Mouse (Mus musculus): ENCODE data around the gene Tcf23. TPM values are rescaled to one million over a fixed set of nuclear protein-coding genes. Genes with fewer than 3 reads are reported as not detected.
"Not testable (repeated sequence)": the region's sequence is repeated elsewhere in the genome, so short reads cannot be mapped to it uniquely, and the experiment has no call there.

Tcf23 gene
- polyA plus RNA-seq, 1 experiment from 2014 or later: 0.02 TPM

DNA sequence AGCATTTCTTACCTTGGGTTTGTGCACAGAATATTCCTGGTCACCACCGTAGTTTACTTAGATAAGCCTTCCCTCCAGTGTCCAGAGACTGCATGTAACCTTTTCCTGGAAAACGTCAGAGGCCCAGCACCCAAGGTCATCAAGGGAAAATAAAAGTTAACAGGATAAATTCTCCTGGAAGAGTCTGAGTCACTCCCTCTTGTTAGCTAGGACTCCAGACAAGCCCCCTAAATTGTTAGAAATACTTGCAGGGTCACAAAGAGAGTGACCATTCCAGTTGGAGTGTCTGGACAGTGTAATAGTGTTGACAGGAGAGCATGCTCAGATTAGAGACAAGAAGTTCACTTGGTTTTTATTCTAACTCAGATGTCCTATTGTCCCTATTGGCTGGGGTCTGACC lies 47.5 kb downstream of the Tcf23 start:
- H3K9me3 ChIP-seq (replicated peaks): no peaks in the 10 kb centered on the region
- no peak for DNase-seq (ENCODE audit: low spot score)
- H3K4me3 ChIP-seq: no peak overlapping the region
- H3K27me3 ChIP-seq (ENCODE audit: low read depth, poor library complexity, severe bottlenecking): no peaks in the 10 kb centered on the region
- H3K4me1 ChIP-seq: no peaks in the 10 kb centered on the region; the same call in 1 of the 2 replicates
- 79% methylated on average over 2 of the region's 2 CpGs for WGBS
- no peaks in the 10 kb centered on the region for H3K36me3 ChIP-seq
- H3K27ac ChIP-seq (replicated peaks): no peak overlapping the region

DNA sequence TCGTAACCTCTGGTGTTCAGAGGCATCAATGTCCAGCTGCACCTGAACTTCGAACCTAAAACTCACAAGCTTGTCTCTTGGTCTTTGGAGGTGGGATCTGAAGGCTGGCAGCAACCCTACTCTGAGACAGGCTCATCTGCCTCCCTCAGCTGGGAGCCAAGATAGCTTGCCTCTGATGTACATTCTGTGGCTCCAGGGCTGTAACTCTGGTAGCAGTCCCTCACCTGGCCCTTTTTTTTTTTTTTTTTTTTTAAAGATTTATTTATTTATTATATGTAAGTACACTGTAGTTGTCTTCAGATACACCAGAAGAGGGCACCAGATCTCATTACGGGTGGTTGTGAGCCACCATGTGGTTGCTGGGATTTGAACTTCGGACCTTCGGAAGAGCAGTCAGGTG lies 53.3 kb downstream of the Tcf23 start:
- 76% methylated on average over 5 of the region's 5 CpGs for WGBS
- not testable (repeated sequence) for H3K27ac ChIP-seq (replicated peaks); H3K9me3 ChIP-seq (replicated peaks); H3K4me3 ChIP-seq; DNase-seq (ENCODE audit: low spot score); H3K36me3 ChIP-seq; H3K27me3 ChIP-seq (ENCODE audit: low read depth, poor library complexity, severe bottlenecking)
- H3K4me1 ChIP-seq: peaks cover 19% of the 10 kb centered on the region

DNA sequence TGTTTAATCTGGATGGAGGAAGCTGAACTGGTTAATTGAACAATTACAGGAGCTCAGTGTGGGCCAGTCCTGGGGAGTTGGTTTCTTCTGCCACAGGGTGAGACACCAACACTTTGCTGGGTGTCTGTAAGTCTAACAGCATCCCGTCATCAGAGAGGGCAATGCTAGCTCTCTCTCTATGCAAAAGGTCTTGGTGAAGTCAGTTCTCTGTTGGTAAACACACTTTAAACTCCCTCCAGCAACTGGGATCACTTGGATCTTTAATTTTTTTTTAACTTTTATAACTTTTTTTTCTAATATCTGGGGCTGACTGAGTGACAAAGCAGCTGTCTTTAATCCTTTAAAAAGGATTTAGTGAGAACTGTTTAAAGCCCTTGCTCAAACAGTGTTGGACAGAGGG lies 54.2 kb downstream of the Tcf23 start:
- DNase-seq (ENCODE audit: low spot score): no peak
- H3K36me3 ChIP-seq: no peaks in the 10 kb centered on the region
- H3K9me3 ChIP-seq (replicated peaks): no peaks in the 10 kb centered on the region
- WGBS: 29% methylated on average over 1 of the region's 1 CpGs
- H3K4me3 ChIP-seq: no peak overlapping the region
- no peaks in the 10 kb centered on the region for H3K27me3 ChIP-seq (ENCODE audit: low read depth, poor library complexity, severe bottlenecking)
- peak overlapping the region; percentile 57 for H3K27ac ChIP-seq (replicated peaks)
- H3K4me1 ChIP-seq: peaks cover 19% of the 10 kb centered on the region

DNA sequence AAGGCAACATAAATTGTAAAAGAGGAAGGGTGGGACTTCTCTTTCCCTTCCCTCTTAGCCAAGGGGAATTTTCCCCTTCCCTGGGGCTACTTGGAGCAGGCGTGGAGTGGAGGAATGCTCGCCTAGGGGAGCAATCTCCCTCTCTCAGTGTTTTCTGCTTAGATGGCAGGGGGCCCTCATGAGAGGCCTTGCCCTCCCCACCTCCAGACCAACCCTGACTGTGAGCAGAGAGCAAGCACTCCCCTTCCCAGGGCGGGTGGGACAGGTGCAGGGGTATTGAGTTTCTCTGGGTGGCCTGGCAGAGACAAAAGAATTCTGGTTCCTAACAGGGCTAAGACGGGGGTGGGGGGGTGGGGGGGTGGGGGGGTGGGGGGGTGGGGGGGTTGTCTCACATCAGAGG lies 54.8 kb downstream of the Tcf23 start:
- Histone ChIP-seq H3K4me3 (no peak overlapping the region), H3K27ac (replicated peaks) (peak overlapping the region; percentile 73; the same call in 1 of the 2 replicates), H3K27me3 (ENCODE audit: low read depth, poor library complexity, severe bottlenecking) (no peaks in the 10 kb centered on the region), H3K36me3 (no peaks in the 10 kb centered on the region), H3K9me3 (replicated peaks) (no peaks in the 10 kb centered on the region), H3K4me1 (peaks cover 19% of the 10 kb centered on the region)
- DNase-seq (ENCODE audit: low spot score): peak; percentile 22
- WGBS: 10% methylated on average over 3 of the region's 4 CpGs

DNA sequence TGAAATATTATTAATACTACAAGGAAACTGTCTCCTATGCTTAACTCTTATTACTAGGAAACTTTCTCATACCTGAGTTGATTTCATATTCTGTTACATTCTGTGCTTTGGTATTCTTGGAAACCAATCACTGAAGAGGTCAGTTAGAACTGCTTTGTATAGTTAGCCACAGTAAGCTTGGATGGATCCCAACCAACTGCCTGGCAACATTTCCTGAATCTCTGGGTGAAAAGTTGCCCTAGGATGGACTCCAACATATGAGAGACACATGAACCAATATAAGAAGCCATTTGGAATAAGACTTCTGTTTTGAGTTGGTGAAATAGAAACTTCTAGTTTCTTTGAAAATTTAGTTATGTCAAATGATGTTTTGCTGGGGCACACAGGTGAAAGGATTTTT lies 56.2 kb downstream of the Tcf23 start:
- peaks cover 19% of the 10 kb centered on the region for H3K4me1 ChIP-seq
- H3K9me3 ChIP-seq (replicated peaks): no peaks in the 10 kb centered on the region
- no peak overlapping the region for H3K4me3 ChIP-seq
- no peaks in the 10 kb centered on the region for H3K36me3 ChIP-seq
- no peaks in the 10 kb centered on the region for H3K27me3 ChIP-seq (ENCODE audit: low read depth, poor library complexity, severe bottlenecking)
- DNase-seq (ENCODE audit: low spot score): no peak
- no peak overlapping the region for H3K27ac ChIP-seq (replicated peaks)

Other genes starting within 250 kb of the Tcf23 start
- gene Mapre3, start 154.0 kb upstream of the Tcf23 start, polyA plus RNA-seq (2016; fragmentation: Nextera tagmentation; extraction: Ambion mirVana): 22.9 and 38.2 TPM in 2 replicates
- 63.3 and 63.6 TPM in 2 replicates for gene Tmem214, start 100.7 kb upstream of the Tcf23 start, polyA plus RNA-seq (2016; fragmentation: Nextera tagmentation; extraction: Ambion mirVana)
- 17.4 and 20.1 TPM in 2 replicates for gene Agbl5, start 80.0 kb upstream of the Tcf23 start, polyA plus RNA-seq (2016; fragmentation: Nextera tagmentation; extraction: Ambion mirVana)
- 380 and 415 TPM in 2 replicates for gene Ost4, start 60.9 kb upstream of the Tcf23 start, polyA plus RNA-seq (2016; fragmentation: Nextera tagmentation; extraction: Ambion mirVana)
- 61.8 and 67.4 TPM in 2 replicates for gene Emilin1, start 55.3 kb upstream of the Tcf23 start, polyA plus RNA-seq (2016; fragmentation: Nextera tagmentation; extraction: Ambion mirVana)
- 7.5 and 9.7 TPM in 2 replicates for gene Khk, start 47.2 kb upstream of the Tcf23 start, polyA plus RNA-seq (2016; fragmentation: Nextera tagmentation; extraction: Ambion mirVana)
- gene Cgref1, start 23.1 kb upstream of the Tcf23 start, polyA plus RNA-seq (2016; fragmentation: Nextera tagmentation; extraction: Ambion mirVana): 4.9 and 5.8 TPM in 2 replicates
- gene Preb, start 8.3 kb upstream of the Tcf23 start, polyA plus RNA-seq (2016; fragmentation: Nextera tagmentation; extraction: Ambion mirVana): 138 and 149 TPM in 2 replicates
- gene Atraid, start 79.7 kb downstream of the Tcf23 start, polyA plus RNA-seq (2016; fragmentation: Nextera tagmentation; extraction: Ambion mirVana): 80.5 and 99.6 TPM in 2 replicates
- gene Slc5a6, start 80.3 kb downstream of the Tcf23 start, polyA plus RNA-seq (2016; fragmentation: Nextera tagmentation; extraction: Ambion mirVana): 10.6 and 11.4 TPM in 2 replicates
- 52.4 and 53.3 TPM in 2 replicates for gene Cad, start 86.1 kb downstream of the Tcf23 start, polyA plus RNA-seq (2016; fragmentation: Nextera tagmentation; extraction: Ambion mirVana)
- gene Dnajc5g, start 137.6 kb downstream of the Tcf23 start, polyA plus RNA-seq (2016; fragmentation: Nextera tagmentation; extraction: Ambion mirVana): not detected in 2 replicates
- 1.5 and 7.1 TPM in 2 replicates for gene Slc30a3, start 139.6 kb downstream of the Tcf23 start, polyA plus RNA-seq (2016; fragmentation: Nextera tagmentation; extraction: Ambion mirVana)
- not detected in 2 replicates for gene Trim54, start 148.1 kb downstream of the Tcf23 start, polyA plus RNA-seq (2016; fragmentation: Nextera tagmentation; extraction: Ambion mirVana)
- not detected in 2 replicates for gene Ucn, start 170.2 kb downstream of the Tcf23 start, polyA plus RNA-seq (2016; fragmentation: Nextera tagmentation; extraction: Ambion mirVana)
- gene Mpv17, start 185.6 kb downstream of the Tcf23 start, polyA plus RNA-seq (2016; fragmentation: Nextera tagmentation; extraction: Ambion mirVana): 58.7 and 64.5 TPM in 2 replicates
- 1.7 and 2.1 TPM in 2 replicates for gene Gm29609, start 211.2 kb downstream of the Tcf23 start, polyA plus RNA-seq (2016; fragmentation: Nextera tagmentation; extraction: Ambion mirVana)
- gene Gtf3c2, start 211.5 kb downstream of the Tcf23 start, polyA plus RNA-seq (2016; fragmentation: Nextera tagmentation; extraction: Ambion mirVana): 120 and 124 TPM in 2 replicates
- gene Snx17, start 224.6 kb downstream of the Tcf23 start, polyA plus RNA-seq (2016; fragmentation: Nextera tagmentation; extraction: Ambion mirVana): 139 and 153 TPM in 2 replicates
- gene Eif2b4, start 224.8 kb downstream of the Tcf23 start, polyA plus RNA-seq (2016; fragmentation: Nextera tagmentation; extraction: Ambion mirVana): 86.3 and 87.7 TPM in 2 replicates
- gene Zfp513, start 233.6 kb downstream of the Tcf23 start, polyA plus RNA-seq (2016; fragmentation: Nextera tagmentation; extraction: Ambion mirVana): 11.5 and 13.8 TPM in 2 replicates

Measured in midbrain, embryonic 10.5 days (tissue).